Mouse (Mus musculus) frontal cortex, postnatal 10 days (tissue): ENCODE measurements around the gene Il33.

ENCODE experiments used
- DNase-seq, 2 experiments: peaks; one replicate each; pipeline ENCODE4 v3.0.0; 2022; ENCODE audit warnings: low spot score in 2 of 2, mixed read lengths in 1 of 2

Gene Il33

DNA sequence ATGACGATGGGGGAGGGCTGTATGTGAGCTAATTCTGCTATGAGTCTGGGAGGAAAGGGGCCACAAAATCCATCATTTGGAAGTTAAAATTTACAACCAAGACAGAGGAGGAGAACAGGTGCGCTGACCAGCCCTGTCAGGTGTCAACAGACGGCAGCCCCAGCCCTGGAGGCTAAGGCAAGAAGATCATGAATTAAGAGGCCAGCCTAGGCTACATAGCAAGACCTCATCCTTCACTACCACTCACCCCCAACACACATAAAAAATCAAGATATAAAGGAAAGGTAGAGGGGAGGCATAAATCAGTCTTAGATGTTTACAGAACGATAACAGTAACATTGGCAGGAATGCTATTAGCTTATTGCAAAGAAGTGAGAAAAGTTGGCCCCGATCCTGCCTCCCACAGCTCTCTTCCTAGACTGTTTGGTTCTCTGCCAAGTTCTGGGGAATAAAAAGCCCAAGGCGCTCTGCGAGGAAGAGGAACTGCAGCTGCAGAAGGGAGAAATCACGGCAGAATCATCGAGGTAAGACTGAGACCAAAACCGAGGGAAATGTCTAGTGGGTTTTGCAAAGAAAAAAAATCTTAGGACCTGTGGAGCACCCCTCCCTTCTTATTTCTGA, at the start of gene Il33:
TSS of gene Il33 (plus strand) at position 477 of the 621 bp plus-strand sequence.
- DNase-seq, result peak; percentile 27 to 50

DNA sequence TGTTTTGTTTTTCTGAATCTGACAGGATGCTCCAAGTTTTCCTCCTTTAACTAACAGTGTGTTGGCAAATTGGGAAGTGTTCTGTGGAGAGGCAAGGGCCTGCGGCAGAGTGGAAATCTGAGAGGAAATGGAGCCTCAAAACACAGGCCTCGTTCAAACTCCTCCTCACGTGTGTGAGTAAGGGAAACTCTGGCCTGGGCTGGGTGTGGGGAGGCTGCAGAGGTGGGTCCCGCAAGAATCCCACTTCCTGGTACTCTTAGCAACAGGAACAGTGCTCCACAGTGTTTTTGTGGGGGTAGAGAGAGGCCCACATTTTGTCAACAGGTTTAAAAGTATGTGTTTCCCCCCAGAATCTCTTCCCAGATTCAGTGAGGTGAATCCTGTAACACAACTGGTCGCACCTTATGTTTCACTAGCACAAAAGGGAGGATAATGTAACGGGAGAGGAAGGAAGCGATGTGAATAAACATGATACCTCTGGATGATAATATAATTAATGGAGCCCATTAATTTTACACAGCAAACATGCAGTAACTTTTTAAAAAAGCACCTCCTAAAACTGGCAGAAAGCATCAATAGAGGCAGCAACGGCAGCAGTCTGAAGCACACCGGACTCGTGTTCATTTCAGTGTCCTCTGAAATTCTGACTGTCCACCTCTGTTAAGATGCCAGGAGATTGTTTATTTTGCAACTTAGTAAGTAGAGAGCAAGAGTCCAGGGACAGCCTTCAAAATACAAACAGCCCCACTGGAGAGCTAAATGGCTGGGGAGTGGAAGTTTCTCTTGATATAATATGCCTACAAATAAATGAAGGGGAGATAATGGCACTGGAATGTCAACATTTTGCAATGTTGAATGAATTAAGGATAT, 47.3 kb upstream of the Il33 start:
- no peak for DNase-seq

DNA sequence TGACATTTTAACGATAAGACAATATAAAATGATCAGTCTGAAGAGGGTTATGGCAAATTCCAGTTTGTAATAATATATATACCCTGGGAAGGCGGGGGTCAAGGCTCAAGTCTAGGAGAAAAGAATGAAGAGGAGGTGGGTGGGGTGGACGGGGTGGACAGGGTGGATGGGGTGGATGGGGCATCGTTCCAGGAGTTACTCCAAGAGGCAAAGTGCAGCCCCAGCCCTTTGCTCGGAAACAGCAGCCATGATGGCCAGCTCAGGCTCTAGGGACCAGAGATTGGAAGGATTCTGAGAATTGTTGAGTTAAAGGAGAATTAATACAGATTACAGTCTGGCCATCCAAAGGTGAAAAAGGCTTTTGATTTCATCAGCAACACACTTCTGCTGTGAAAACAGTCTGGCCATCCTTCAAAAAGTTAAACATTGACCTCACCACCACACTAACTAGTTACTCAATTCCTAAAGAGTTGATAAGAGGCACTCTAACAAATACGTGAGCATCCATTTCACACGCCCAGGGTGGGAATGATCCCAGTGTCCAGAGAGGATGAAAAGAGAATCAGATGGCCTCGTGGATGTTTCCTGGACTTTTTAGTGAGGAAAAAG, 45.9 kb upstream of the Il33 start:
- no peak for DNase-seq

DNA sequence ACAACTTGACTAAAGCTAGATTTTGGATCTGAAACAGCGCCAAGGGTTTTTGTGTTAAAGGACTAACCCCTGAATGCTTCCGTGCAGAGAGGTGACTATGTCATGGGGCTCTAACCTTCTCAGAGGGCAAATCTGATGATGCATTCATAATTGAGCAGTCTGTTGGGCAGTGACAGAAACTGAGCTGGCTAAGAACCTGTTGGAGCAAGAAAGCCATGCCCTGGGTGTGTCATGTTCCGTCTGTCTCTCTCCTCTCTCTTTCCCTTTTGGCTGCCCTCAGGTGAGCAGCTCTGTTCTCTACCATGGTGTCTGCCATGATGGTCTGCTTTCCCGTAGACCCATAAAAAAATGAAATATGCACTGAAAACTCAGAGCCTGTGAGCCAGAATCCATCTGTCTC, 44.0 kb upstream of the Il33 start:
- no peak for DNase-seq

DNA sequence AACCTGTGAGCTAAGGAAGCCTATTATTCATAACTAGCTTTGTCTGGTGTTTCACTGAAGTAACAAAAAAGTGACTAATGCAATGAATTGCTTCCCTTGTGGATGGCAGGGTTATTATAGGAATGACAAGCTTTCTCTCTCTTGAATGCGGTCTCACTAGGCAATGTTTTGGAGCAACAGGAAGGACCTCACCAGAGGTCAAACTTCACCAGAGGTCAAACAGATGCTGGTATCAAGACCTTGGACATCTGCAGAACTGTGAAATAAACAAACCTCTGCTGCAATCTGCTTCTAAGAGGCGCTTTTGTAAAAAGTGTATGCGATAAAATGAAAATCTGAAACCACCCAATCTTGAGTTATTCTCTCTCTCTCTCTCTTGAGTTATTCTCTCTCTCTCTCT, 42.2 kb upstream of the Il33 start:
- no peak for DNase-seq

DNA sequence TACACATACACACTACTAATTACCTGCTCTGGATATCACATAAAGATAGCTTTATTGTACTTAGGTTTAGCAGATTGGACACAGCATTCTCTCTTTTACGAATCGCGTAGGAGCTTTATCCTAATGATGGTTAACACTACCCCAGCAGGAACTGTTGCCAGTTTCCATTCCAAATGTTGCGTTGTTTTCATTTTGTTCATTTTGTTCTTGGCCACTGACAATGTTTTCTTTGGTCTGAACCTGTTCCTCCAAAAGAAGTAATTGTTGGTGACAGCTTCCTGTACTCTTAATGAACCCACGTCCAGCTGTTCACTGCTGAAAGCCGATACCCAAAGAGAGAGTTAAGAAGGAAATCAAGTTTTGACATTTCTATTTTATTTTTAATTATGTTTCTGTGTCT, 39.4 kb upstream of the Il33 start:
- no peak for DNase-seq

DNA sequence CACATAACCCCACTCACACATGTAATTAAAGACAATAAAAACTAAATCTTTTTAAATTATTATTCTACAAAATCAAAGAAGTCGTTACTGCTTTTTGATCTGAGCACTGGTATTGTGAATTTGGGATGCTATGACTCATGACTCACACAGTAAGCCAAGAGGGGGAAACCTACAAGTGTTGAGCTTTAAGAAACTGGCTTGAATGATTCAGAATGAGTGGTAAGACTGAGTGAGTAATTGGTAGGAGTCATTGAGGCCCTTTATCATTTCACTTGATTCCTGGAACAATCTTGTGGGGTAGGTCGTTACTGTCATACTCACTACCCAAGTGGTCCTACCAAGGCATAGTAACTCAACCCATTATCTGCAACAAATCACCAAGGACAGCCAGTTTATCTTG, 37.4 kb upstream of the Il33 start:
- no peak for DNase-seq

DNA sequence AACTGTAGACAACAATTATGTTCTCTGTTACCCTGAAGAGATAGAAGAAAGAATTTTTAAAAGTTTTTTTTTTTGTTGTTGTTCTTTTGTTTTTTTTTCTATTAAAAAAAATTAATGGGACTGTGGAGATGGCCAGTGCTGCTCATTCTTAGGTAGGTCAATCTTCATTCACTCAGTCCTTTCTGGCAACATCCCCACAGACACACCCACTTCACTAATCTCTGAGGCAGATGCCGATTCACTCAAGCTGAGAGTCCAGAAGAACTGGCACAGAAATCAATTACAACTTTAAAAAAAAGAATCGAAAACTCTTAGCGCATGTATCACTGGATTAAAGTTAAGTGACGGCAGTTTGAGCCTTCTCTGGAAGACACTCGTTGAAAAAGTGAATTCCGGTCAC, 36.0 kb upstream of the Il33 start:
- no peak for DNase-seq

DNA sequence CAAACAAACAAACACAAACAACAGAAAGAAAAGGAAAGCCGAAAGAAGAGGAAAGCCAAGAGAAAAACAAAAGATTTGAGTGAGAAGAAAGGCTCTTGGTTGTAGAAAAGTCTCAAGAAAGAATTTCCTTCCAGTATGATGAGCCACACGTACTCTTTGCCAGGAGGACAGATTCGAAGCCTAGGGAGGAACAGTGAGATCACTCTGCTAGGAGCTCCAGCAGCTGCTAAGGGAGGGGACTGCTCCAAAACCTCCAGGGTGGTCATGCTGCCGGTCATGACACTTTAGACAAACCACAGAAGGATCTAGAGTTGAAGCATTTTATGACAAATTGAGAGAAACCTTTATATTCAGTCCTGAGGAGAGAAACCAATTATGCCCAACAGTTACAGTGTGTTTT, 32.9 kb upstream of the Il33 start:
- DNase-seq, result no peak

DNA sequence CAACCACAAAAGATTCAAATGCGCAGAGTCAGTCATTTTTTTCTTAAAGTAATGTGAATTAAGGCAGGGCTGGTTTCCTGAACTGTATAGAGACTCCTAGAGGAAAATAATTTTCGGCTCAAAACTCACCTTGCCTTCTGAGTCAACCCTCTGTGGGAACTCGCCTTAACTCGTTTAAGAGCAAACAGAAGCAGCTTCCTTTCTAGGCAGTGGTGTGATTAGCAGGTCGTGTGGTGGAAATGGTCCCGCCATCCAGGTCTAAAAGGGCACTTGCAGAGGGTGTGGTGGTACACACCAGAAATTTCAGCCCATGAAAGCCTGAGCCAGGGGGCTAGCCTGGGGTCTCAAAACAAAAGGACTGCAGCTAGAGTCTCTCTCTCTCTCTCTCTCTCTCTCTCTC, 32.1 kb upstream of the Il33 start:
- DNase-seq, result no peak

DNA sequence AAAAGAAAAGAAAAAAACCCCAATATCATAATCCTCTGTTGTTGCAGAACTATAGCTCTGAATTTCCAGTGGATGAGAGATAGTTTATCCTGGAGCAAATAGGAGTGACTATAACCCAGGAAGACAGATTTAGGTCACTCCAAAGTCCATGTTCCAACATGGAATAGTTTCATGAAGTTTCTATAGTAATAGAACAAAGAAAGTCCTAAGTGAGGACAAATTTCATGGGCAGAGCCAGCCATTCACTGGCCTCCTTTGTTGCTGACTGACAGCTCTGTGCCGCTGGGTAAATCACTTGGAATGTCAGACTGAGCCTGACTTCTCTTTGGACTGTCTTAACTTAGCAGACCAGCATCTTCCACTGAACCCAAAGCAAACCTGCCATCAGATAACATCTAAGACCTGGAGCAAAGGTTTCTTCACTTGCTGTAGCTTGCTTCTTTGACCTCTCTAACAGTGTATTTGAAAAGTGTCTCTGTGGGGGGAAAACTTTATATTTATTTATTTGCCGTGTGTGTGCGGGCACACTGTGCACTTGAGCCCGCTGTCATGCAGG, 31.1 kb upstream of the Il33 start:
- no peak for DNase-seq

DNA sequence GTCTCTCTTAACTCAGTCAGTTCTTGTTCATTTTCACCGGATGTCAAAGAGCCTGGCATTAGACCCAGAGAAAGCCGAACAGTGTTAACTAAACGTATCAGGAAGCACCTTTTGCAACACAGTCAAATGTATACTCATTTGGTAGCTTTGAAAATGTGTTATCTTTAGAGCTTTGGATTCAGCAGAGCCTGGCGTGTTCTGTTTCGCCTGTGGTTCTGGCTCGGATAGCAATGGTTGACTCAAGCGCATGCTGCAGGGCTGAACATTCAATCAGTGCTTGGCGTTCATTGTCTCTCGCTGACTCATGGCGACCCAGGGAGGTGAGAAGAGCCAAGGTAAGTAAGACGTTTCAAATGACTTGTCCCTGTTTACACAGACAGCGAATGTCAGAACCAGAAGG, 30.5 kb upstream of the Il33 start:
- no peak for DNase-seq

DNA sequence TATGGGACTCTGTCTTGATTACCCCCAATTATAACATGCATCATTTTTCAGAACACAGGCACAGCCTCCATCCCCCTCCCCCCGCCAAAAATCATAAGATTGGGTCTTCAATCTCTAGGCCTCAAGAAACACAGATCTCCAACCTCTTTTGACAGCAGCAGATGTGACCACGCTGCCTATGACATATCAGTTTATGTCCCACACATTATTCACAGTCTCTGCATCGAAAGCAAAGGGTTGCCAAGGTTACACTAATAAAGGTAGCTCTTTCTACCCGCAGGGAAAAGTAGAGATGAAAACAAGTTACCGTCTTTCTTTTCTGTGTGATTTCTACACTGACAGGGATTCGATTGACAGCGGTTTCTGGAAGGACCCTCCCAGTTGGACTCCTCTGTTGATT, 29.9 kb upstream of the Il33 start:
- DNase-seq, result no peak

DNA sequence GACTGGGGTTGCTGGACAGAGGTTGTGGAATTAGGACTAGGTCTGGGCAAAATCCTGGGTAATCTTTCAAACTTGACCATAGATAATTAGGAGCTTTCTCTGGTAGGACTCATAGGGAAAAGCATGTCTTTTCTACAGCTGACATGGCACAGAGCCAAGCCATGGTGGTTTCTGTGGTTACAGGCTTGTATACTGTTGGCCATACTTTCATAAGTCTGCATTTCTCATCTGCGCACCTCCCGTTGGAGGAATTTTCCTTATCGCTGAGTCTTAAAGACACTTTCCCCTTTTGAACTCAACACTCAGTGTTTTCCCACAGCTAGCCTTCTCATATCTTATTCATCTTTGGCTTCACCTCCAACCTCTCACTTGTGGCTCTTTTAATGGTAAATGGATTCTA, 24.6 kb upstream of the Il33 start:
- DNase-seq, result no peak

DNA sequence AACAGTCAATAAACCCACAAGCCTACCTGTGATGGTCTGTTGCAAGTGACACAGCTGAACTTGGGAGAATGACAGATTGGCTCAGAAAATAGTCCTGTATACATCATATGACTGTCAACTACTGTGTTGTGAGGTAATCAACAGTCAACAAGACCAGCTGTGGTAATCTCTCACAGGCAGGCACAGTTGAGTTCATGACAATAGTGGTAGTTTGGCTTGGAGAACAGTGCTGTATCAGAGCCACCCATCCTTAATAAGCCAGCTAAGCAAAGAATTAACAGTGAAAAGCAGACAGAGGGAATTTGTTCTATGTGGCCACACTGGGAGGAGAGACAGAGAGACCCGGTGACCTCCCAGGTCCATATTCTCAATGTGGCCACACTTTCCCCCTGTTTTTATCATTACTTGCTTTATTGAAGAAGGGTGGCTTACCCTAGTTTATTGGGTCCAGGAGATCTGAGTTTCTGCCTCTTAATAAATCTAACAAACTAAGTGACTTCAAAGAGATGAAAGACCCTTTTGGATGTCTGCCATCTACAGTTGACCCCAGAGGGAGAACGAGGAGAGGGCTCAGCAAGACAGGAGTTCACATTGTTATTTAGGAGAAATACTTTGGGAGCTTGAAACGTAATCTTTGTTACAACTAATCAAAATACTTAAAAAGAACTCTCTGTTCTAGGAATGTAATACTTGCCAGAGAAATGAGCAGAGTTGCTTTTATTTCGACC, 22.4 kb upstream of the Il33 start:
- no peak for DNase-seq

DNA sequence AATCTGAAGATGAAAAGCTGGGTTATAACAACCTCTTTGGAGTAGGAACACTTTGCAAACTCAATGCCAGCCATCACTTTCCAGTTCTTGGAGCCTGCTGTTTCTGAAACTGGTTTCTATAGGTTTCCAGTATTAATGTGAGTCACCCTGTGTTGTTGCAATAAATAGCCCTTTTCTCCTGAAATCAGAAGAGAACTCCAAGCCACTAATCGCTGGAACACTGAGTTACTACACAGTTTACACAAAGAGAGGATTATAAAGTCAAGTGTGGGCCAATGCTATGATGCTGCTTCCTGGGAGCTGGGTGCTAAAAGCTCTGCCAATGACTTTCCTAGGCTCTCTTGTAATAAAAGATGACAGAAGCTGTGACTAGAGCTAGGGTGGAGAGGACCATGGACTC, 19.0 kb upstream of the Il33 start:
- DNase-seq, result no peak

DNA sequence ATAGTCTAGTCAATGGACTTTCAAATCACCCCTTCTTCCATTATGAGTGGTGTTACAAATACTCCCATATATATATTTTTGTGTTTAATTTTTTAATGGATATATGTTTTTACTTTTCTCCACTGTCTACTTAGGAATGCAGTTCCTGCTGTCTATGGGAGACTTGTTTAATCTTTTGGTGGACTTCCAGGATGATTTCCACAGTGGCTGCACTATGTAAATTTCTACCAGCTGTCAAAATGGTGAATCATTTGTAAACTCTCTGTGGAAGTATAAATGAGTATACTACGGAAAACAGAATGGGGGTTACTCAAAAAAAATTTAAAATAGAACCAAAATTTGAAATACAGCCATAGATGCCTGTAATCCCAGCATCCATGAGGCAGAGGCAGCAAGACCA, 15.7 kb upstream of the Il33 start:
- no peak for DNase-seq

DNA sequence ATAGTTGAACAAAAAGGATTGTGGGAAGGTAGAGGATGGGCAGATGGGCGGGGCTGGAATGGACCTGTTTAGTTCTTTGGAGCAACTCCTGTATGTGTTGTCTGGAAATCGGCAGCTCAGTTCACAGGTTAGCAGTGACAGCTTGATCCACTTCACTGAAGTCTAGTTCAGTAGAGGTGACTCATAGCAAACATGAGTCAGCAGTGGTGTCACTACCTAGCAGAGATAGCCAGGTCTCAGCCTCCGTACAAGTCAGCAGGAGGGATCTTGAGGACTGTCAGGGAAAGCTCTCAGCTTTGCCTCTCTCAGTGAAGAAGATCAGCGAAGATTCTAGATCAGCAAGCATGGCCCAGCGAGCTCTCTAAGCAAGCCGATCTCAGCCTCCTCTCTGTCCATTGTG, 13.0 kb upstream of the Il33 start:
- DNase-seq, result no peak

DNA sequence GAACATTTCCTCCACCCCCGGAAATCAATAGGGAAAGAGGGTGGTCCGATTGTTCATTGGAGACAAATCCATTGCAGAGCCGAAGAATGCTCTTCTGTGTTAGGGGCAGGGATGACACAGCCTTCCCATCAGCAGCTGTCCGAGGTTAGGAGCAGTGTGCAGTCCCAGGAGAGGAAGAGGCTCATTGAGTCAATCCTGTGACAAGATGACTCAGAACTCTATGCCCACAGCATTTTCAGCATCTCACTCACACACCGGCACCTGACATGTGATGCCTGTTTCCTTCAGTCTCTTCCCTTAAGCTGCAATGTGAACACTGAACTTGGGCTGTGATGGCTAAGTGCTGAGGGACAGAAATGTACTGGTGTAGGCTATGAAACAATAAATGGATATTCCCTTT, 7.5 kb upstream of the Il33 start:
- no peak for DNase-seq

DNA sequence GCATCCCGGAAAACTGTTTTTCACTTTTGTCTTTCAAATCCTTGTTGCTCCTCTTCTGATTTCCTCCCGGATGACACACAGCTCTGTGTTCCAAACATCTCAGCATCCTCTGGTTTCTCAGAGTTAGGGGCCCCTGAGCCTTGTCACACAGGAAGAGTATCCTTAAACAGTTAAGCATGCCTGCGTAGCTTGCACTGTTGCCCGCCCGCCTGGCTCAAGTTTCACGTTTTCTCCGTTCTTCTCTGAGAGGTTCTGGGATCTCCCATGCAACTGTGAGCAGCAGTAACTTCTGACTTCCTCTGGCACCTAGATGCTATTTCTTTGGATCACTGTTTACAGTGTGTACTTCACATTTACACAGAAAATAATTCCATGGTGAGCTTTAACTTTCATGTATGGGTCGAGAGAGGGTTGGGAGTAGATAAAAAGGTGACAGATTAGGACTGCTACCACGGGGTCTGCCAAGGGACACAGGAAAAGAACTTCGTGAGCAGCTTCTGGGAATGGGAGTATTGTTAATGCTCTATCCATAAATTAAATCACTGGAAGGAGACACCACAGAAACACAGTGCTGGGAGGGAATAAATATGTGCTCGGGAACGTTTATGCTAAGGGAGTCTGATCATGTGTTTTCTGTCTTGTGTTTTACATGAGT, 1.3 kb downstream of the Il33 start:
- DNase-seq, result no peak

DNA sequence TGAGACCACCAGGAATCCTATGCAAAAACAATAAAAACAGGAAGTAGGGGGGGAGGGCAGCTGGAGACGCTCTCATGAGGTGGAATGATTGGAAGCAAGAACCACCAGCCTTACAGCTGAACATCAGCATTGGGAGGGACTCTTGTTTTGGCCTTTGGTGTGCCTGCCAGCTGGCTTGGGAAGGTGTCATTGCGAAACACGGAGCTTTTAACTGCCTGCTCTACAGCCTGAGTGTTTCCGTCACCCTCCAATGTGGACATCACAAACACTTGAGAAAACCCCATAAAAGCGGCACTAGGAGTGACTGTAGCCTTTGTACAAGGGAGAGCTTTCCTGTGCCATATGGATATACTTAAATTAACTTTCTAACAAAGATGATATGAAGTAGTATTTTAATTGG, 5.4 kb downstream of the Il33 start:
- DNase-seq, result no peak

DNA sequence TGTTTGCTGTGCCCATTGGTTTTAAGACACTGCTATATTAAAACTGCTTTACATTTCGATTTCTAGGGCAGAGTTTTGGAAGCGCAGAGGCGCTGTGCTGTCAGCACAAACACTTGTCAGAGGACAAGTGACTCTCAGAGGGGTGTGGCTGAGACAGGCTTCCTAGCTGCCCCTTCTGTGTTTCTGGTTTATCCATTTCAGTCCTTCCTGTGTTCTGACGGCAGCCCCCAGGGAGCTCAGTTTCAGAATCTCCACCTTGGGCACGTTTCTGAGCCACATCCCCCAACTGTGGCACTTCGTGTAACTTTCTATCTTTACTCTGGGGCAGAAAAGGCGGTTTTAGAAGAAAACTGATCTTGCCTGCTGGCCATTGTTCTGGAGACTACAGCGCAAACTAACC, 12.5 kb downstream of the Il33 start:
- no peak for DNase-seq
